Mouse (Mus musculus): ENCODE data around the gene Calm1. TPM values are rescaled to one million over a fixed set of nuclear protein-coding genes. Genes with fewer than 3 reads are reported as not detected.

Calm1 gene
- 105 and 143 TPM in 2 replicates for polyA plus RNA-seq (2011; ENCODE audit: insufficient read depth, insufficient read length, low replicate concordance, missing spikeins)

DNA sequence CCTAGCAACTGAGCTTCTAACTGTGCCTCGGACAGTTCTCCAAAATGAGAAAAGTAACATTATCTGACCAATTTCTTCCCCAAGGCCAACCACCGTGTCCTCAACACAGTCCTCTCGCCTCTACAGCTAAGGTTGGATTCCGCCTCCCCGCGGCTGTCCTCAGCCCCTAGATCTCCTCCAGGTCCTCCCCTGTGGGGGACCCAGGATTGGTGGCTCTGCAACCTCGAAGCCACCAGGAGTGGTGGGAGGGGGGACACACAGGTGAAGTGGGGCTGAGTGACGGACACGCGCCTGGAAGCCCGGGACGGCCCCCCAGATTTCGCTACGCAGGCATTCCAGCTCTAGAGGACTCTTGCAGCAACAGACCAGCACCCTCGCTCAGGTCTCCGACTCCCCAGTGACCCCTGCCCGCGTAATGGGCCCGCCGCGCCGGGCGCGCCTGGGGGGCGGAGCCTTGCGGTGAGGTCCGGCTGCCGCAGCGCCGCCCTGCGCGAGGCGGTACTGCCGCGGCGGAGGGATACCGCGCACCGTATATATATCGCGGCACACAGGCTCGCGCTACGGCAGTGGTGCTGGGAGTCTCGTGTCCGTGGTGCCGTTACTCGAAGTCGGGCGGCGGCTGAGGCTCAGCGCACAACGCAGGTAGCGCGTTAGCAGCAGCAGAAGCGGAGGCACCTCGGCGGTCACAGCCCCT is at the start of gene Calm1:
Gene Calm1 (plus strand): TSS at position 469 of the 694 bp plus-strand sequence.
- peak; percentile 100 for TF ChIP-seq POLR2A (IDR thresholded peaks at IDR 0.05; ENCODE audit: borderline replicate concordance, control insufficient read depth, low read depth, low read length)
- TF ChIP-seq CTCF (IDR thresholded peaks at IDR 0.05; ENCODE audit: control insufficient read depth, insufficient read depth, low read length), result peak; percentile 31; the same call in 1 of the 2 replicates
- H3K4me1 ChIP-seq (ENCODE audit: control insufficient read depth, insufficient read depth, low read length), result no peaks in the 10 kb centered on the region; the same call in 1 of the 2 replicates
- peak within 1 kb of the TSS; percentile 98 for H3K4me3 ChIP-seq (replicated peaks; ENCODE audit: control insufficient read depth, low read depth, low read length)
- H3K27ac ChIP-seq (ENCODE audit: control insufficient read depth, insufficient read depth, low read depth, low read length, poor library complexity), result peak within 1 kb of the TSS; percentile 85
- WGBS, result under 1% methylated on average over 57 of the region's 58 CpGs

DNA sequence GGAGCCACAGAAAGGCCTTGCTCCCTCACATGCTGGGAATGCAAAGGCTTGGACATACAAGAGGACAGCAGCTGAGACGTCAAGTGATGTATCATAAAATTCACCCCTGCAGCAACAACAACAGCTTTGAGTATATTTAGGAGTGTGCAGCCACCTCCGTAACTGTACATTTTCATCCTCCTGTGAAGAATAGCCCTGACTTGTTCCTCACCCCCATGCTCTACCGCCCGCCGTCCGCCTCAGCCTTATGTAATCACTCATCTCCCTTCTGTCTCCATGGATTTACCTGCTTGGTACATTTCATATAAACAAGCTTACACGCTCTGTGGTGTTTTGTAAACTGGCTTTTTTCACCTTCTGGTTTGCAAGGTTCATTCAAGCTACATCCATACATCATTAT is 46.8 kb upstream of the Calm1 start:
- H3K27ac ChIP-seq (ENCODE audit: control insufficient read depth, insufficient read depth, low read depth, low read length, poor library complexity), result no peak overlapping the region
- no peak overlapping the region for H3K4me3 ChIP-seq (replicated peaks; ENCODE audit: control insufficient read depth, low read depth, low read length)
- TF ChIP-seq CTCF (IDR thresholded peaks at IDR 0.05; ENCODE audit: control insufficient read depth, insufficient read depth, low read length) (no peak), POLR2A (IDR thresholded peaks at IDR 0.05; ENCODE audit: borderline replicate concordance, control insufficient read depth, low read depth, low read length) (no peak)
- H3K4me1 ChIP-seq (ENCODE audit: control insufficient read depth, insufficient read depth, low read length), result no peaks in the 10 kb centered on the region
- 92% methylated on average over 7 of the region's 7 CpGs for whole genome bisulfite sequencing

DNA sequence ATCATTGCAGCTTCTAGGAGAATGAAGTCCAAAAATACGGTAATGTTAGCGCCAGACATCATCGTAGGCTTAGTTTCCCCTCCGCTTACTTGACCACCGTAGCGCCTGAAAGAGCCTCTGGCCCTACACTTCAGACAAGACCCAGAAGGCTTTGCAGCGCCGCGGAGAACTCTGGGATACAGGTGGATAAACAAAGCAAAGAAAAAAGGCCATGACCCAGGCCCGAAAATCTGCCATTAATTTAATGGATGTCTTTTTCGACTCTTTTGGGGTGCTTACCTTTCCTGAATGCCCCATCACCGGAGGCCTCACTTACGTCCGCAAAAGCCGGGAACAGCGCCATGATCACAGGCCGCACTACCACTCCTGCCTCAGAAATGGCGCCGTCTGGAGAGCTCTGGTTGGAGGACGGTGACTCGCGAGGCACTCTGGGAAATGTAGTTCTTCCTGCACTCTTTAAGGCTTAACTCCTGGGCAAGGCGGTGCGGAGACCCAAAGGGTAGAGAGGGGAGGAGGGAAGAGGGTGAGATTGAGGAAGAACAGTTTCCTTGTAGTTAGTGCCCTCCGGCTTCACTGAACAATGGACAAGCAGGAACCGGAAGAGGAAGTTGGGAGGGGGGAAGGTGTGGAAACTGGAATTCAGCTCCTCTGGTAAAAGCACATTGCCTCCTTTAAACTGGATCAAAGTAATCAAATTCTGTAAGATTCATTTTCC is 39.8 kb upstream of the Calm1 start, which contains the start of gene Nrde2:
Gene Nrde2 (minus strand): TSS at position 393 of the 715 bp plus-strand sequence.
- Histone ChIP-seq H3K4me1 (ENCODE audit: control insufficient read depth, insufficient read depth, low read length) (0 out of 2 replicates have a peak, but pooled peaks cover 1% of the 10 kb centered on the region), H3K4me3 (replicated peaks; ENCODE audit: control insufficient read depth, low read depth, low read length) (peak within 1 kb of the TSS; percentile 77), H3K27ac (ENCODE audit: control insufficient read depth, insufficient read depth, low read depth, low read length, poor library complexity) (peak within 1 kb of the TSS; percentile 31; the same call in 1 of the 2 replicates)
- under 1% methylated on average over 26 of the region's 26 CpGs for WGBS
- TF ChIP-seq POLR2A (IDR thresholded peaks at IDR 0.05; ENCODE audit: borderline replicate concordance, control insufficient read depth, low read depth, low read length) (0 out of 2 replicates have a peak, but pooled peaks have one; percentile 43), CTCF (IDR thresholded peaks at IDR 0.05; ENCODE audit: control insufficient read depth, insufficient read depth, low read length) (no peak; the same call in 1 of the 2 replicates)

DNA sequence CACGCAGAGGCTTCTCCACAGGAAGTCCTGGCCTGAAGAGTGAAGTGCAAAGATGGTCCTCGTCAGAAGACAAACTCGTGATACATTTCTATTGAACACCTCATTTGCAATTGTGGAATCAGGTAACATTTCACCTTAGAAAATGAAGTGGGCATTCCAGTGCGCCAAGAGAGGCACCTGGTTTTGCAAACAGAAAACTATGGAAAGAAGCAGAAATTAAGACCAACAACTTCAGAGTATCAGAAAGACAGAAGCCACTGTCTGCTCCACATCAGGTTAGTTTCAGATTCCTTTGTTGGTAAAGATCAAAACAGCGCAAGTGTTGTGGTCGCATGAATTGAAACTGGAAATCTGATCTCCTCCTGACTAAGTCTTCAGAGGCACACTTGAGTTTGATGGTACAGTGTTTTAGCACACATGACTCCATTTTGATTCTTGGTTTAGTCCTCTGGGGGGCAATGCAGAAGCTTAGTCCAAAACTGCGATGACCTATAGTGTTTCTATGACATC is 34.2 kb upstream of the Calm1 start:
- WGBS, result 72% methylated on average over 7 of the region's 7 CpGs

DNA sequence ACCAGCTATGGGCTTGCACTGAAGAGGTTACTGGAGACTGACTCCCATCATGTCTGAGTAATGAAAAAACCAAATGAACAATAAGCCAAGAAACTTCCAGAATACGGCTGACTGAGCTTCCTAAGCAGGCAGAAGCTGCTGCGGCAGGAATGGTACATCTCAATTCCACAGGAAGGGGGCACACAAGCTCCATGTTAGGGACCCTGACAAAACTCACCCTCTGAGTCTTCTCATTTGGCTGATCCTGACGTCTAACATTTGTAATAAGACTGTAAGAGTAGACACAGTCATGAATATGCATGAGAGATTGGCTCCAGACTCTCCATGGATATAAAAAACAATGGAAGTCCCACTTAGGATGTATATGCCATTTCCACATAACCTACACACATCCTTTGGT is 33.1 kb upstream of the Calm1 start:
- TF ChIP-seq POLR2A (IDR thresholded peaks at IDR 0.05; ENCODE audit: borderline replicate concordance, control insufficient read depth, low read depth, low read length) (no peak), CTCF (IDR thresholded peaks at IDR 0.05; ENCODE audit: control insufficient read depth, insufficient read depth, low read length) (peak; percentile 48)
- Histone ChIP-seq H3K4me1 (ENCODE audit: control insufficient read depth, insufficient read depth, low read length) (peaks cover 6% of the 10 kb centered on the region; the same call in 1 of the 2 replicates), H3K4me3 (replicated peaks; ENCODE audit: control insufficient read depth, low read depth, low read length) (no peak overlapping the region), H3K27ac (ENCODE audit: control insufficient read depth, insufficient read depth, low read depth, low read length, poor library complexity) (no peak overlapping the region)
- WGBS, result 32% methylated on average over 3 of the region's 3 CpGs

More for the DNA sequence above, 34.2 kb upstream of the Calm1 start:
- Histone ChIP-seq H3K27ac (ENCODE audit: control insufficient read depth, insufficient read depth, low read depth, low read length, poor library complexity) (no peak overlapping the region), H3K4me1 (ENCODE audit: control insufficient read depth, insufficient read depth, low read length) (peaks cover 6% of the 10 kb centered on the region; the same call in 1 of the 2 replicates), H3K4me3 (replicated peaks; ENCODE audit: control insufficient read depth, low read depth, low read length) (no peak overlapping the region)
- TF ChIP-seq POLR2A (IDR thresholded peaks at IDR 0.05; ENCODE audit: borderline replicate concordance, control insufficient read depth, low read depth, low read length), result no peak
- no peak for TF ChIP-seq CTCF (IDR thresholded peaks at IDR 0.05; ENCODE audit: control insufficient read depth, insufficient read depth, low read length)

DNA sequence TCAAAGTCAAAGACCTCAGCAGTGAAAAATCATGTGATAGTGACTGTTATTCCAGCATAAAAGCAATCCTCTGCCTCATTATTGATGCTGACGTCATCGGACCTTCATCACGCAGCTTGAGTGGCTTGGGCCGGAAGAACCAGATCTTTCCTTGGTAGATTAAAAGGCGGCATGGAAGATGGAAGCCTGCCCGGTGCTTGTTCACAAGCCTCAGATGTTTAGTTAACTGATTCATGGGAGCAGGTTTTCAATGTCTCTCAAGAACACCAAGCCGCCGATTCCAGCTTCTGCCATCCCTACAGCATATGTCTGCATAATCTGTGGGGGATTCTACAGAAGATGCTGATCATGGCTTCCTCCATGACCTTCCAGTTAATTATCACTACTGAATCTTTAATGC is 32.3 kb upstream of the Calm1 start:
- TF ChIP-seq CTCF (IDR thresholded peaks at IDR 0.05; ENCODE audit: control insufficient read depth, insufficient read depth, low read length) (no peak), POLR2A (IDR thresholded peaks at IDR 0.05; ENCODE audit: borderline replicate concordance, control insufficient read depth, low read depth, low read length) (no peak)
- no peak overlapping the region for H3K27ac ChIP-seq (ENCODE audit: control insufficient read depth, insufficient read depth, low read depth, low read length, poor library complexity)
- peaks cover 6% of the 10 kb centered on the region; the same call in 1 of the 2 replicates for H3K4me1 ChIP-seq (ENCODE audit: control insufficient read depth, insufficient read depth, low read length)
- 84% methylated on average over 8 of the region's 8 CpGs for WGBS
- H3K4me3 ChIP-seq (replicated peaks; ENCODE audit: control insufficient read depth, low read depth, low read length), result no peak overlapping the region

DNA sequence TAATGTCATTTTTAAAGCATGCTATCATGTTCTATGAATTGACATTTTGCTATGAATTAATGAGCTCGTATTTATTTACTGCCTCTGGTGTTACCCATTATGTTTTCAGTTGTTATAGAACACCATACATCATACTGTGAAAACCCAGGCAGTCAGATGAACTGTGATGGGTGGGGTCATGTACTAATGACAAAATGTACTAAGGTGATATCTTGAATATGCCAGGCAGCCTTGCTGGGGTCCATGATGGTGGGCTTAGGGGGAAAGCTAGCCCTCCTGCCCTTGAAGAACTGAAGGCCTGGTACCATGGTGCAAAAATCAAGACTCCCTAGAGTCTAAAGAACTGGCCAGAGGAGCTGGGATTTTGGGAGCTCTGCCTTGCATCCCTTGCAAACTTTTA is 31.7 kb upstream of the Calm1 start:
- 73% methylated on average over 1 of the region's 1 CpGs for WGBS
- H3K4me1 ChIP-seq (ENCODE audit: control insufficient read depth, insufficient read depth, low read length), result peaks cover 6% of the 10 kb centered on the region; the same call in 1 of the 2 replicates
- no peak overlapping the region for H3K27ac ChIP-seq (ENCODE audit: control insufficient read depth, insufficient read depth, low read depth, low read length, poor library complexity)
- no peak for TF ChIP-seq POLR2A (IDR thresholded peaks at IDR 0.05; ENCODE audit: borderline replicate concordance, control insufficient read depth, low read depth, low read length)
- TF ChIP-seq CTCF (IDR thresholded peaks at IDR 0.05; ENCODE audit: control insufficient read depth, insufficient read depth, low read length), result no peak
- no peak overlapping the region for H3K4me3 ChIP-seq (replicated peaks; ENCODE audit: control insufficient read depth, low read depth, low read length)
